Comparison of ENCODE assay signal across 12 mouse cellular contexts in genomic region chr8:61873994-61874393, GRCm38 (mm10). TPM values are rescaled to one million over a fixed set of nuclear protein-coding genes. Genes with fewer than 3 reads are reported as not detected.
DNase-seq lines count a peak whose midpoint lies in the region; ATAC-seq and TF ChIP-seq lines count a peak whose summit lies in the region.
"Had no signal": no experiment of that assay in that cellular context is flagged by ENCODE, and none has a peak within 500 bp of the region (broad histone marks: within the 10 kb centered on the region; RNA-seq: fewer than 3 reads in every experiment).

No protein-coding gene starts in this region.

- no peaks in the 10 kb centered on the region for H3K4me1 ChIP-seq in forebrain, embryonic 11.5 days (replicated peaks; ENCODE audit: control insufficient read depth, insufficient read depth, low read length)
- no peaks in the 10 kb centered on the region for H3K4me1 ChIP-seq in forebrain, embryonic 14.5 days (ENCODE audit: control insufficient read depth, insufficient read depth, low read length)
- no peaks in the 10 kb centered on the region for H3K4me1 ChIP-seq in liver, embryonic 14.5 days (replicated peaks; ENCODE audit: control insufficient read depth in 2 of 2, insufficient read depth in 2 of 2, low read length in 1 of 2)
- peaks cover 3% of the 10 kb centered on the region; the same call in 1 of the 2 replicates for H3K4me1 ChIP-seq in liver, embryonic 12.5 days
- H3K4me1 ChIP-seq in E14TG2a.4 (replicated peaks; ENCODE audit: low read depth, low read length), result peaks cover 11% of the 10 kb centered on the region
- no peaks in the 10 kb centered on the region for H3K4me1 ChIP-seq in embryonic facial prominence, embryonic 12.5 days

- peak; percentile 56 for DNase-seq in forebrain, embryonic 11.5 days (ENCODE audit: low spot score)
- DNase-seq in forebrain, embryonic 14.5 days (ENCODE audit: low spot score), result no peak
- DNase-seq in liver, embryonic 14.5 days (ENCODE audit: low read depth in 3 of 3, low spot score in 3 of 3), result no peak
- no peak for DNase-seq in cerebellum, postnatal 36 days
- no peak for DNase-seq in left cerebral cortex, adult 11 months (ENCODE audit: low spot score)
- DNase-seq: gastrocnemius, adult 2 months had no signal

- no peaks in the 10 kb centered on the region for H3K27me3 ChIP-seq in forebrain, embryonic 11.5 days (ENCODE audit: control insufficient read depth, insufficient read depth, low read length)
- H3K27me3 ChIP-seq in forebrain, embryonic 14.5 days (replicated peaks; ENCODE audit: control insufficient read depth, insufficient read depth, low read length), result no peaks in the 10 kb centered on the region
- H3K27me3 ChIP-seq in liver, embryonic 14.5 days (ENCODE audit: control insufficient read depth, insufficient read depth, low read length), result no peaks in the 10 kb centered on the region
- no peaks in the 10 kb centered on the region for H3K27me3 ChIP-seq in liver, embryonic 12.5 days (replicated peaks)
- H3K27me3 ChIP-seq in E14TG2a.4 (ENCODE audit: insufficient read depth, low read length), result no peaks in the 10 kb centered on the region
- no peaks in the 10 kb centered on the region for H3K27me3 ChIP-seq in embryonic facial prominence, embryonic 12.5 days
- H3K27me3 ChIP-seq: lung, embryonic 15.5 days had no signal

- H3K36me3 ChIP-seq in forebrain, embryonic 11.5 days (ENCODE audit: control insufficient read depth, insufficient read depth, low read length), result no peaks in the 10 kb centered on the region
- no peaks in the 10 kb centered on the region for H3K36me3 ChIP-seq in forebrain, embryonic 14.5 days (ENCODE audit: control insufficient read depth, insufficient read depth, low read length)
- H3K36me3 ChIP-seq in liver, embryonic 14.5 days (replicated peaks; ENCODE audit: control insufficient read depth, insufficient read depth, low read depth), result no peaks in the 10 kb centered on the region
- H3K36me3 ChIP-seq in liver, embryonic 12.5 days, result no peaks in the 10 kb centered on the region
- H3K36me3 ChIP-seq in E14TG2a.4 (ENCODE audit: insufficient read depth, low read length), result no peaks in the 10 kb centered on the region
- no peaks in the 10 kb centered on the region for H3K36me3 ChIP-seq in embryonic facial prominence, embryonic 12.5 days
- H3K36me3 ChIP-seq: lung, embryonic 15.5 days had no signal

- H3K9ac ChIP-seq in forebrain, embryonic 11.5 days (ENCODE audit: low read length), result no peak overlapping the region
- H3K9ac ChIP-seq in forebrain, embryonic 14.5 days (ENCODE audit: low read length), result no peak overlapping the region
- no peak overlapping the region for H3K9ac ChIP-seq in liver, embryonic 14.5 days (replicated peaks)
- H3K9ac ChIP-seq in liver, embryonic 12.5 days, result no peak overlapping the region
- H3K9ac ChIP-seq in embryonic facial prominence, embryonic 12.5 days, result no peak overlapping the region
- H3K9ac ChIP-seq: lung, embryonic 15.5 days had no signal

- H3K9me3 ChIP-seq in forebrain, embryonic 11.5 days (ENCODE audit: control insufficient read depth, low read length), result no peaks in the 10 kb centered on the region
- H3K9me3 ChIP-seq in forebrain, embryonic 14.5 days (replicated peaks; ENCODE audit: control insufficient read depth, low read length), result no peaks in the 10 kb centered on the region
- H3K9me3 ChIP-seq in liver, embryonic 14.5 days (ENCODE audit: control insufficient read depth, low read length), result no peaks in the 10 kb centered on the region
- H3K9me3 ChIP-seq in liver, embryonic 12.5 days (replicated peaks), result no peaks in the 10 kb centered on the region
- peaks cover 4% of the 10 kb centered on the region; the same call in 1 of the 2 replicates for H3K9me3 ChIP-seq in E14TG2a.4 (ENCODE audit: low read length)
- H3K9me3 ChIP-seq in embryonic facial prominence, embryonic 12.5 days, result no peaks in the 10 kb centered on the region
- H3K9me3 ChIP-seq: lung, embryonic 15.5 days had no signal

- TF ChIP-seq CTCF in liver, embryonic 14.5 days (IDR thresholded peaks at IDR 0.05; ENCODE audit: low read depth), result peak; percentile 36
- TF ChIP-seq CTCF in E14TG2a.4 (conservative IDR thresholded peaks at IDR 0.05; ENCODE audit: low read length), result peak; percentile 23

- 41% methylated on average over 9 of the region's 9 CpGs for WGBS in forebrain, embryonic 11.5 days
- WGBS in forebrain, embryonic 14.5 days, result 48% methylated on average over 9 of the region's 9 CpGs
- whole genome bisulfite sequencing in liver, embryonic 14.5 days (ENCODE audit: insufficient replicate concordance), result 38% methylated on average over 9 of the region's 9 CpGs
- WGBS in liver, embryonic 12.5 days (ENCODE audit: insufficient replicate concordance), result 46% methylated on average over 9 of the region's 9 CpGs
- 50% methylated on average over 9 of the region's 9 CpGs for WGBS in embryonic facial prominence, embryonic 12.5 days

- ATAC-seq in forebrain, embryonic 11.5 days (replicated peaks; ENCODE audit: low FRiP score), result no peak
- no peak for ATAC-seq in forebrain, embryonic 14.5 days
- ATAC-seq in liver, embryonic 14.5 days (ENCODE audit: insufficient read depth), result no peak
- no peak for ATAC-seq in liver, embryonic 12.5 days
- 0 out of 2 replicates have a peak, but pooled peaks have one; percentile 28 for ATAC-seq in embryonic facial prominence, embryonic 12.5 days (ENCODE audit: insufficient number of reproducible peaks, insufficient read depth, low FRiP score, low TSS enrichment)
- ATAC-seq: activated CD4-positive, CD25-positive, alpha-beta regulatory T cell, adult 4 months had no signal

- H3K27ac ChIP-seq in forebrain, embryonic 11.5 days (ENCODE audit: low read depth, low read length), result no peak overlapping the region
- no peak overlapping the region for H3K27ac ChIP-seq in forebrain, embryonic 14.5 days (ENCODE audit: low read depth, low read length)
- no peak overlapping the region for H3K27ac ChIP-seq in liver, embryonic 14.5 days
- no peak overlapping the region for H3K27ac ChIP-seq in liver, embryonic 12.5 days
- H3K27ac ChIP-seq in embryonic facial prominence, embryonic 12.5 days, result no peak overlapping the region
- H3K27ac ChIP-seq: gastrocnemius, adult 2 months; lung, embryonic 15.5 days had no signal

- H3K4me3 ChIP-seq in forebrain, embryonic 11.5 days (ENCODE audit: low read depth, low read length), result no peak overlapping the region
- no peak overlapping the region for H3K4me3 ChIP-seq in forebrain, embryonic 14.5 days (ENCODE audit: low read depth, low read length)
- no peak overlapping the region for H3K4me3 ChIP-seq in liver, embryonic 14.5 days (ENCODE audit: insufficient read depth in 1 of 2, low read depth in 2 of 2, low read length in 2 of 2)
- no peak overlapping the region for H3K4me3 ChIP-seq in liver, embryonic 12.5 days
- no peak overlapping the region for H3K4me3 ChIP-seq in E14TG2a.4 (replicated peaks; ENCODE audit: low read length)
- no peak overlapping the region for H3K4me3 ChIP-seq in embryonic facial prominence, embryonic 12.5 days
- H3K4me3 ChIP-seq: gastrocnemius, adult 2 months; lung, embryonic 15.5 days had no signal

- no peak overlapping the region for H3K4me2 ChIP-seq in forebrain, embryonic 11.5 days (ENCODE audit: low read depth, low read length, severe bottlenecking)
- H3K4me2 ChIP-seq in forebrain, embryonic 14.5 days (ENCODE audit: low read length), result no peak overlapping the region
- no peak overlapping the region for H3K4me2 ChIP-seq in liver, embryonic 14.5 days (ENCODE audit: low read depth)
- H3K4me2 ChIP-seq in liver, embryonic 12.5 days, result no peak overlapping the region
- no peak overlapping the region for H3K4me2 ChIP-seq in embryonic facial prominence, embryonic 12.5 days (replicated peaks)
- H3K4me2 ChIP-seq: heart, embryonic 11.5 days; lung, embryonic 15.5 days had no signal

- no peak for TF ChIP-seq EP300 in liver, embryonic 14.5 days (IDR thresholded peaks at IDR 0.05; ENCODE audit: low read depth)

RNA-seq across cellular contexts. Expression of gene Palld, which starts 28.5 kb away (rescaled TPM):
- polyA plus RNA-seq in forebrain, embryonic 11.5 days (2014; fragmentation: Nextera tagmentation; extraction: Ambion mirVana), result 49.4 and 56.7 TPM in 2 replicates
- polyA plus RNA-seq in forebrain, embryonic 14.5 days (2014; fragmentation: Nextera tagmentation; extraction: Ambion mirVana), result 14.3 and 15.9 TPM in 2 replicates
- polyA plus RNA-seq in liver, embryonic 14.5 days (2012; rRNA removed), result 1.3 and 1.8 TPM in 2 replicates
- 2.9 and 3.3 TPM in 2 replicates for polyA plus RNA-seq in liver, embryonic 14.5 days (2014; fragmentation: Nextera tagmentation; extraction: Ambion mirVana)
- 7.8 and 8.4 TPM in 2 replicates for polyA plus RNA-seq in liver, embryonic 12.5 days (2016; fragmentation: Nextera tagmentation; extraction: Ambion mirVana)
- 133 and 138 TPM in 2 replicates for polyA plus RNA-seq in embryonic facial prominence, embryonic 12.5 days (2016; fragmentation: Nextera tagmentation; extraction: Ambion mirVana)

RNA-seq across cellular contexts. Expression of gene Ddx60, which starts 53.9 kb away (rescaled TPM):
- 0.12 and 0.37 TPM in 2 replicates for polyA plus RNA-seq in forebrain, embryonic 11.5 days (2014; fragmentation: Nextera tagmentation; extraction: Ambion mirVana)
- 0.29 and 0.31 TPM in 2 replicates for polyA plus RNA-seq in forebrain, embryonic 14.5 days (2014; fragmentation: Nextera tagmentation; extraction: Ambion mirVana)
- 0.11 and 0.17 TPM in 2 replicates for polyA plus RNA-seq in liver, embryonic 14.5 days (2012; rRNA removed)
- 0.38 and 0.86 TPM in 2 replicates for polyA plus RNA-seq in liver, embryonic 14.5 days (2014; fragmentation: Nextera tagmentation; extraction: Ambion mirVana)
- 0.30 and 0.37 TPM in 2 replicates for polyA plus RNA-seq in liver, embryonic 12.5 days (2016; fragmentation: Nextera tagmentation; extraction: Ambion mirVana)
- polyA plus RNA-seq in embryonic facial prominence, embryonic 12.5 days (2016; fragmentation: Nextera tagmentation; extraction: Ambion mirVana), result 0.31 and 0.73 TPM in 2 replicates
